Mouse (Mus musculus) MEL (cell line): ENCODE data around the gene Josd2. TPM values are rescaled to one million over a fixed set of nuclear protein-coding genes. Genes with fewer than 3 reads are reported as not detected.

Experiments used
- DNase-seq: peaks from one replicate; pipeline ENCODE4 v3.0.0; 2011; ENCODE audit warnings: low read depth, low spot score
- H3K27ac ChIP-seq: 2 replicates; pipeline ENCODE4 v1.5.1; 2012; ENCODE audit warnings: low read depth, mild to moderate bottlenecking, control low read depth, low read length, moderate library complexity; ENCODE audit not compliant: control insufficient read depth
- H3K27me3 ChIP-seq, 2 experiments: fragments of 150-350 bp in 1 of 2; sonication (generic) in 1 of 2; 2 replicates each; pipeline ENCODE4 v1.6.1; 2012; ENCODE audit warnings: low read length in 2 of 2, mild to moderate bottlenecking in 2 of 2, improper control_type of control experiment in 1 of 2, moderate library complexity in 1 of 2; ENCODE audit not compliant: insufficient read depth in 2 of 2, control insufficient read depth in 1 of 2
- H3K36me3 ChIP-seq, 2 experiments: 2 replicates each; pipeline ENCODE4 v1.6.1; 2012 to 2014; ENCODE audit warnings: low read length in 2 of 2, improper control_type of control experiment in 1 of 2, inconsistent platforms in 1 of 2, mild to moderate bottlenecking in 1 of 2; ENCODE audit not compliant: insufficient read depth in 2 of 2, control insufficient read depth in 1 of 2
- H3K4me1 ChIP-seq, 2 experiments: fragments of 150-350 bp in 1 of 2; sonication (generic) in 1 of 2; 2 replicates each; pipeline ENCODE4 v1.6.1; 2012; ENCODE audit warnings: low read length in 2 of 2, improper control_type of control experiment in 1 of 2, mild to moderate bottlenecking in 1 of 2; ENCODE audit not compliant: insufficient read depth in 2 of 2, control insufficient read depth in 1 of 2
- H3K4me3 ChIP-seq, 2 experiments: fragments of 150-350 bp in 1 of 2; sonication (generic) in 1 of 2; 2 replicates each; pipeline ENCODE4 v1.5.1; 2012; ENCODE audit warnings: low read depth in 2 of 2, low read length in 2 of 2, mild to moderate bottlenecking in 2 of 2, moderate library complexity in 2 of 2, control low read depth in 1 of 2, improper control_type of control experiment in 1 of 2; ENCODE audit not compliant: control insufficient read depth in 1 of 2, insufficient read depth in 1 of 2
- H3K79me2 ChIP-seq: 2 replicates; pipeline ENCODE4 v1.6.1; 2012; ENCODE audit warnings: mild to moderate bottlenecking, low read length, moderate library complexity; ENCODE audit not compliant: control insufficient read depth, poor library complexity, insufficient read depth
- H3K9ac ChIP-seq: 2 replicates; pipeline ENCODE4 v1.6.1; 2012; ENCODE audit warnings: low read depth, mild to moderate bottlenecking, control low read depth, low read length, moderate library complexity; ENCODE audit not compliant: control insufficient read depth, poor library complexity, severe bottlenecking
- H3K9me3 ChIP-seq: fragments of 150-350 bp; sonication (generic); replicated peaks from 2 replicates; pipeline ENCODE4 v1.6.1; 2012; ENCODE audit warnings: mild to moderate bottlenecking, low read length, improper control_type of control experiment, moderate library complexity; ENCODE audit not compliant: insufficient read depth
- BHLHE40 ChIP-seq: IDR thresholded peaks from 2 replicates; pipeline ENCODE4 v1.6.1; 2012; ENCODE audit warnings: low read depth, mild to moderate bottlenecking, inconsistent platforms, low read length, improper control_type of control experiment, borderline replicate concordance
- CHD1 ChIP-seq: IDR thresholded peaks from 2 replicates; pipeline ENCODE4 v1.6.1; 2012; ENCODE audit warnings: low read depth, mild to moderate bottlenecking, inconsistent platforms, low read length, improper control_type of control experiment
- CHD2 ChIP-seq: IDR thresholded peaks from 2 replicates; pipeline ENCODE4 v1.6.1; 2011; ENCODE audit warnings: low read length, improper control_type of control experiment
- CTCF ChIP-seq, 3 experiments: IDR thresholded peaks in 2 of 3; conservative IDR thresholded peaks in 1 of 3; 2 replicates each; pipeline ENCODE4 v1.5.1; 2011 to 2012; ENCODE audit warnings: low read length in 3 of 3, low read depth in 2 of 3, mild to moderate bottlenecking in 2 of 3, improper control_type of control experiment in 1 of 3, inconsistent platforms in 1 of 3, mixed read lengths in 1 of 3, moderate library complexity in 1 of 3; ENCODE audit not compliant: control insufficient read depth in 1 of 3, insufficient read depth in 1 of 3, poor library complexity in 1 of 3, severe bottlenecking in 1 of 3
- E2F4 ChIP-seq: IDR thresholded peaks from 2 replicates; pipeline ENCODE4 v1.6.1; 2011; ENCODE audit warnings: low read depth, low read length, improper control_type of control experiment, borderline replicate concordance
- ELF1 ChIP-seq: IDR thresholded peaks from 2 replicates; pipeline ENCODE4 v1.6.1; 2014; ENCODE audit warnings: low read depth, mild to moderate bottlenecking, inconsistent platforms, low read length, improper control_type of control experiment, moderate library complexity
- ETS1 ChIP-seq: IDR thresholded peaks from 2 replicates; pipeline ENCODE4 v1.6.1; 2012; ENCODE audit warnings: low read depth, mild to moderate bottlenecking, inconsistent platforms, low read length, improper control_type of control experiment, moderate library complexity
- HCFC1 ChIP-seq: IDR thresholded peaks from 2 replicates; pipeline ENCODE4 v1.6.1; 2012; ENCODE audit warnings: low read depth, mild to moderate bottlenecking, inconsistent platforms, low read length, improper control_type of control experiment, moderate library complexity
- JUND ChIP-seq: IDR thresholded peaks from 2 replicates; pipeline ENCODE4 v1.6.1; 2011; ENCODE audit warnings: low read depth, mild to moderate bottlenecking, improper control_type of control experiment, low read length
- KAT2A ChIP-seq: conservative IDR thresholded peaks from 2 replicates; pipeline ENCODE4 v1.6.1; 2012; ENCODE audit warnings: low read depth, low read length, improper control_type of control experiment, inconsistent platforms
- MAFK ChIP-seq: IDR thresholded peaks from 2 replicates; pipeline ENCODE4 v1.6.1; 2011; ENCODE audit warnings: low read depth, mild to moderate bottlenecking, low read length, improper control_type of control experiment, borderline replicate concordance
- MAX ChIP-seq: IDR thresholded peaks from 2 replicates; pipeline ENCODE4 v1.6.1; 2011; ENCODE audit warnings: low read length, improper control_type of control experiment
- MAZ ChIP-seq: IDR thresholded peaks from 2 replicates; pipeline ENCODE4 v1.6.1; 2012; ENCODE audit warnings: low read depth, mild to moderate bottlenecking, inconsistent platforms, low read length, improper control_type of control experiment
- MYB ChIP-seq: IDR thresholded peaks from 2 replicates; pipeline ENCODE4 v1.6.1; 2011; ENCODE audit warnings: mild to moderate bottlenecking, low read depth, low read length, improper control_type of control experiment
- MYC ChIP-seq: IDR thresholded peaks from 2 replicates; pipeline ENCODE4 v1.6.1; 2011; ENCODE audit warnings: low read depth, mild to moderate bottlenecking, low read length, improper control_type of control experiment, moderate library complexity
- NRF1 ChIP-seq: IDR thresholded peaks from 2 replicates; pipeline ENCODE4 v1.6.1; 2014; ENCODE audit warnings: low read depth, mild to moderate bottlenecking, inconsistent platforms, low read length, improper control_type of control experiment, moderate library complexity; ENCODE audit not compliant: poor library complexity, insufficient read depth, severe bottlenecking
- POLR2AphosphoS2 ChIP-seq: IDR thresholded peaks from 2 replicates; pipeline ENCODE4 v1.6.1; 2011; ENCODE audit warnings: low read length, improper control_type of control experiment
- RAD21 ChIP-seq: IDR thresholded peaks from 2 replicates; pipeline ENCODE4 v1.6.1; 2011; ENCODE audit warnings: mild to moderate bottlenecking, low read depth, low read length, improper control_type of control experiment
- SIN3A ChIP-seq: IDR thresholded peaks from 2 replicates; pipeline ENCODE4 v1.6.1; 2012; ENCODE audit warnings: low read length, improper control_type of control experiment, inconsistent platforms
- TAL1 ChIP-seq: IDR thresholded peaks from 2 replicates; pipeline ENCODE4 v1.6.1; 2012; ENCODE audit warnings: mild to moderate bottlenecking, inconsistent platforms, low read length, moderate library complexity, mixed read lengths
- UBTF ChIP-seq: IDR thresholded peaks from 2 replicates; pipeline ENCODE4 v1.6.1; 2012; ENCODE audit warnings: low read depth, mild to moderate bottlenecking, inconsistent platforms, low read length, improper control_type of control experiment, moderate library complexity, borderline replicate concordance; ENCODE audit not compliant: insufficient read depth
- USF2 ChIP-seq, 2 experiments: IDR thresholded peaks; 2 replicates each; pipeline ENCODE4 v1.6.1; 2011 to 2012; ENCODE audit warnings: improper control_type of control experiment in 2 of 2, low read length in 2 of 2, borderline replicate concordance in 1 of 2, inconsistent platforms in 1 of 2, low read depth in 1 of 2, mild to moderate bottlenecking in 1 of 2; ENCODE audit not compliant: insufficient read depth in 1 of 2
- ZC3H11A ChIP-seq: IDR thresholded peaks from 2 replicates; pipeline ENCODE4 v1.6.1; 2012; ENCODE audit warnings: low read depth, mild to moderate bottlenecking, inconsistent platforms, low read length, improper control_type of control experiment
- ZKSCAN1 ChIP-seq: IDR thresholded peaks from 2 replicates; pipeline ENCODE4 v1.6.1; 2012; ENCODE audit warnings: low read depth, mild to moderate bottlenecking, inconsistent platforms, low read length, improper control_type of control experiment, moderate library complexity
- ZMIZ1 ChIP-seq: IDR thresholded peaks from 2 replicates; pipeline ENCODE4 v1.6.1; 2012; ENCODE audit warnings: low read depth, mild to moderate bottlenecking, inconsistent platforms, low read length, improper control_type of control experiment, moderate library complexity
- polyA plus RNA-seq, 2 experiments: library from polyadenylated mRNA; stranded (reverse) in 1 of 2; unstranded in 1 of 2; fragments of >175 nt in 1 of 2; fragments of >200 nt in 1 of 2; gene quantifications; 2 replicates each; pipeline versions ENCODE4 v1.2.1 to v1.2.4; 2012; ENCODE audit warnings: low replicate concordance in 2 of 2, low read depth in 1 of 2; ENCODE audit not compliant: insufficient read length in 2 of 2, insufficient read depth in 1 of 2, missing spikeins in 1 of 2
- total RNA-seq: library from RNA; depleted of rRNA; stranded (reverse); fragments of 300-350 nt; gene quantifications from 2 replicates; pipeline ENCODE4 v1.2.3, GENCODE M21; 2012

Gene Josd2
- total and polyA plus RNA-seq, 3 experiments, result 95.5 to 141 TPM; not detected in 1

DNA sequence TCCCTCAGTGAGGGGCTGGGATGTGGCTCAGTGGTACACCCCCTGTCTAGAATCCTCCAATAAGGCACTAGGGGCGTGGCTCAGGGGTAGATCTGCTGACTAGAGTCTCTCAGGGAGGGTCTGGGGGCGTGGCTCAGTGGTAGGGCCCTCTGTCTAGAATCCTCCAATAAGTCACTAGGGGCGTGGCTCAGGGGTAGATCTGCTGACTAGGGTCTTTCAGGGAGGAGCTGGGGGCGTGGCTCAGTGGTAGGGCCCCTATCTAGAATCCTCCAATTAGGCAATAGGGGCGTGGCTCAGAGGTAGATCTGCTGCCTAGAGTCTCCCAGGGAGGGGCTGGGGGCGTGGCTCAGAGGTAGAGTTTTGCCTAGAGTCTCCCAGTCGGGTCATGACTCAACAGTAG is 34.4 kb upstream of the Josd2 start:
- TF ChIP-seq JUND (no peak), UBTF (no peak), USF2 (IDR thresholded peaks at IDR 0.05; ENCODE audit: borderline replicate concordance in 1 of 2, insufficient read depth in 1 of 2, low read depth in 1 of 2, low read length in 2 of 2) (no peak)
- no peak overlapping the region for H3K9ac ChIP-seq
- H3K4me1 ChIP-seq, result no peaks in the 10 kb centered on the region
- no peaks in the 10 kb centered on the region for H3K9me3 ChIP-seq
- H3K36me3 ChIP-seq, result 0 out of 4 replicates have a peak, but pooled peaks cover 0 to 2% of the 10 kb centered on the region in 2 experiments
- no peak overlapping the region for H3K4me3 ChIP-seq
- H3K79me2 ChIP-seq, result no peaks in the 10 kb centered on the region
- no peak overlapping the region for H3K27ac ChIP-seq
- DNase-seq, result peak; percentile 93
- no peaks in the 10 kb centered on the region for H3K27me3 ChIP-seq

DNA sequence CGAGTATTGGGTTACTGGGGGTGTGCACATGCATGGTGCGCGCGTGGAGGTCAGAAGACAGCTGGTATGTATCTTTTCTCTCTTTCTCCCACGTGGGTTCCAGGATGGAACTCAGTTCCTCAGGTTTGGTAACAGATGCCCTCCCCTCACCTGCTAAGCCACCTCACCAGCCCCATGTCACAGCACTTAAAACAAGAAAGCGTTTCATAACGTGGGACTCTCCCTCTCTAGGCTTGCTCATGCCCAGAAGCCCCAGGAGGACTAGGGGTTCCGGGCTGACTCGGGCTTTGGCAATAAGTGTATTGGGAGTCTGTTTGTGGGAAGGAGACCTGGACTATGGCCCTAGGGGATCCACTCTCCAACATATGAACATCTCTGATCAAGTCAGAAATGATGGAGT is 33.7 kb upstream of the Josd2 start:
- no peak for DNase-seq
- Histone ChIP-seq H3K36me3 (0 out of 4 replicates have a peak, but pooled peaks cover 0 to 2% of the 10 kb centered on the region in 2 experiments), H3K9me3 (no peaks in the 10 kb centered on the region), H3K27me3 (no peaks in the 10 kb centered on the region), H3K79me2 (no peaks in the 10 kb centered on the region), H3K4me3 (no peak overlapping the region), H3K4me1 (no peaks in the 10 kb centered on the region), H3K27ac (no peak overlapping the region), H3K9ac (no peak overlapping the region)
- TF ChIP-seq MAZ, result no peak
- TF ChIP-seq USF2 (IDR thresholded peaks at IDR 0.05; ENCODE audit: borderline replicate concordance in 1 of 2, insufficient read depth in 1 of 2, low read depth in 1 of 2, low read length in 2 of 2), result no peak
- no peak for TF ChIP-seq TAL1
- no peak for TF ChIP-seq NRF1
- TF ChIP-seq POLR2AphosphoS2, result no peak
- TF ChIP-seq E2F4, result no peak
- no peak for TF ChIP-seq HCFC1
- TF ChIP-seq RAD21, result no peak
- TF ChIP-seq MAFK, result no peak
- TF ChIP-seq UBTF, result no peak

GRCm38 (mm10) chr7:44435796-44436195 is 32.0 kb upstream of the Josd2 start:
- no peak overlapping the region for H3K27ac ChIP-seq
- H3K4me3 ChIP-seq, result no peak overlapping the region
- H3K36me3 ChIP-seq, result 0 out of 4 replicates have a peak, but pooled peaks cover 0 to 2% of the 10 kb centered on the region in 2 experiments
- no peaks in the 10 kb centered on the region for H3K9me3 ChIP-seq
- no peaks in the 10 kb centered on the region; a peak in 1 of 4 replicates for H3K27me3 ChIP-seq
- no peak for DNase-seq
- no peaks in the 10 kb centered on the region for H3K79me2 ChIP-seq
- H3K9ac ChIP-seq, result no peak overlapping the region
- H3K4me1 ChIP-seq, result no peaks in the 10 kb centered on the region
- no peak for TF ChIP-seq E2F4
- TF ChIP-seq KAT2A, result no peak
- no peak for TF ChIP-seq ZMIZ1
- TF ChIP-seq ELF1, result no peak
- TF ChIP-seq CTCF (IDR thresholded peaks at IDR 0.05 in 2 of 3, conservative IDR thresholded peaks at IDR 0.05 in 1 of 3; ENCODE audit: control insufficient read depth in 1 of 3, insufficient read depth in 1 of 3, low read depth in 2 of 3, low read length in 3 of 3, poor library complexity in 1 of 3, severe bottlenecking in 1 of 3), result no peak
- TF ChIP-seq NRF1, result no peak
- TF ChIP-seq USF2 (IDR thresholded peaks at IDR 0.05; ENCODE audit: borderline replicate concordance in 1 of 2, insufficient read depth in 1 of 2, low read depth in 1 of 2, low read length in 2 of 2), result no peak
- no peak for TF ChIP-seq UBTF
- TF ChIP-seq SIN3A, result no peak
- no peak for TF ChIP-seq ZKSCAN1
- TF ChIP-seq CHD1, result no peak
- no peak for TF ChIP-seq MAX
- TF ChIP-seq BHLHE40, result no peak
- TF ChIP-seq ETS1, result no peak
- no peak for TF ChIP-seq ZC3H11A
- no peak for TF ChIP-seq CHD2
- TF ChIP-seq MYC, result no peak
- TF ChIP-seq MYB, result no peak
